Mouse (Mus musculus) lung, adult 2 months (tissue): Measurements from ENCODE around the gene Ctdnep1.

Experiments
- CTCF ChIP-seq: fragments of 200-500 bp; IDR thresholded peaks from 2 replicates; pipeline ENCODE4 v1.5.1; 2011; ENCODE audit warnings: mild to moderate bottlenecking, low read length, control low read depth; ENCODE audit not compliant: insufficient read depth
- POLR2A ChIP-seq: fragments of 200-500 bp; IDR thresholded peaks from 2 replicates; pipeline ENCODE4 v1.6.1; 2011; ENCODE audit warnings: low read depth, mild to moderate bottlenecking, control low read depth, low read length, borderline replicate concordance; ENCODE audit errors: extremely low read depth

DNA sequence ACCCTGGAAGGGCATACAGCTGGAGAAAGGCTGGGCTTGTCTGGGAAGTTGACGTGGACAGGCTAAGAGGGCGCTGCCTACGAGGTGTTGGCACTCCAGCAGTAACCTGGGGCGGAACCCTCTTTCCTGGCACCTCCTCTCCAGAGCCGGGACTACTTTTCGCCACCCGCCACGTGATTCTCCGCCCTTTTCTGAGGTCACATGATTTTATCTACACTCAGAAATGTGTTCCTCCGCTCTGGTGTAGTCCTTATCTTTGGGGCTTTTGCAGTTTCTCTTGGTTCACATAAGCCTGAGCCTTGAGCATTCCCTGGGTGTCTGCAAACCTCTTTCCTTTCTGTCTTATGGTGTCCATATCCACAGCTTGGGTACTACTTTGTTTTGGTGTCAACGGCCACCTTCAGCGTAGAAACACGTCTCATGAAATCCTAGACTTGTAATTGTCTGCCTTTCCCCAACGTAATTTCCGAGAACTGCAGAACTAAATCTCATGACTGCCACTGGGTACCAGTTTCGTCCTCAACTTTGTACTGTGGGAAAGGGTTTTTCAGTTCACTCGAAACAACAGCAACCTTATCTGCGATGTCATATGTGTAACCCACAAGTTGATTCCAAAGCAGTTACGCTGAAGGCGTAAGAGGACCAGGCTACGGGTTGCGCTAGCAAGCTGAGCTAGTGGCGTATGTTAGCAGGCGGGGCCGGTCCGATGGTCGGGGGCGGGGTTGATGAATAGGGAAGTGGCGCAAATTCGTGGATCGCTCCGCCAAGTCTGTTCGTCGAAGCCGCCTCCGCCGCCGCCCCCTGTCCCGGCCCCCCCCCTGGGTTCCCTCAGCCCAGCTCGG lies 10.1 kb downstream of the Ctdnep1 start, which contains the start of gene Gabarap:
- TF ChIP-seq CTCF (no peak), POLR2A (peak; percentile 92; the same call in 1 of the 2 replicates)
